Mouse (Mus musculus) MEL (cell line): ENCODE data around the gene Npsr1.

ENCODE experiments used
- EP300 ChIP-seq, 2 experiments: IDR thresholded peaks; 2 replicates each; pipeline ENCODE4 v1.6.1; 2011; ENCODE audit warnings: improper control_type of control experiment in 2 of 2, low read length in 2 of 2, low read depth in 1 of 2, mild to moderate bottlenecking in 1 of 2
- GABPA ChIP-seq: IDR thresholded peaks from 2 replicates; pipeline ENCODE4 v1.6.1; 2012; ENCODE audit warnings: low read depth, mild to moderate bottlenecking, inconsistent platforms, low read length, improper control_type of control experiment, moderate library complexity
- POLR2A ChIP-seq, 2 experiments: IDR thresholded peaks; 2 replicates each; pipeline ENCODE4 v1.6.1; 2011 to 2012; ENCODE audit warnings: low read length in 2 of 2, mild to moderate bottlenecking in 2 of 2, control low read depth in 1 of 2, improper control_type of control experiment in 1 of 2, low read depth in 1 of 2, moderate library complexity in 1 of 2; ENCODE audit not compliant: control insufficient read depth in 1 of 2, insufficient read depth in 1 of 2, poor library complexity in 1 of 2
- POLR2AphosphoS5 ChIP-seq: IDR thresholded peaks from 2 replicates; pipeline ENCODE4 v1.6.1; 2012; ENCODE audit warnings: low read depth, borderline replicate concordance, mild to moderate bottlenecking, inconsistent platforms, low read length, moderate library complexity, mixed read lengths

GRCm38 (mm10) chr9:24307400-24307799 is 209.6 kb downstream of the Npsr1 start:
- TF ChIP-seq GABPA (no peak), POLR2AphosphoS5 (no peak), POLR2A (IDR thresholded peaks at IDR 0.05; ENCODE audit: control insufficient read depth in 1 of 2, insufficient read depth in 1 of 2, low read depth in 1 of 2, low read length in 2 of 2, poor library complexity in 1 of 2) (no peak), EP300 (IDR thresholded peaks at IDR 0.05; ENCODE audit: low read depth in 1 of 2, low read length in 2 of 2) (no peak)
